Mouse (Mus musculus) c-Kit-positive CD71-negative TER-119-negative erythroid progenitor cells, embryonic 14.5 days (primary cell): ENCODE measurements at regions not wholly inside any gene's neighbourhood (a gene's known extent, or its start where the extent isn't known, plus 50 kb on each side); places are given as distances from the start of the nearest gene placed in this dataset.

ENCODE experiments used
- DNase-seq: peaks from one replicate; pipeline ENCODE4 v3.0.0-alpha.2; 2013; ENCODE audit warnings: low read depth

- no peak for DNase-seq
Observed at GRCm38 (mm10) chr12:110183473-110183872, 95.4 kb upstream of the Dio3 start.

GRCm38 (mm10) chr12:110185399-110185798, 93.5 kb upstream of the Dio3 start:
- DNase-seq: no peak

- DNase-seq: no peak
Observed at GRCm38 (mm10) chr12:110186381-110186780, 92.5 kb upstream of the Dio3 start.

- no peak for DNase-seq
Observed at GRCm38 (mm10) chr12:110186911-110187245, 92.0 kb upstream of the Dio3 start.

- DNase-seq: no peak
Observed at GRCm38 (mm10) chr12:110187246-110188135, 91.4 kb upstream of the Dio3 start.

- no peak for DNase-seq
Observed at GRCm38 (mm10) chr12:110188136-110188631, 90.7 kb upstream of the Dio3 start.

- no peak for DNase-seq
Observed at GRCm38 (mm10) chr12:110188641-110189328, 90.1 kb upstream of the Dio3 start.

- no peak for DNase-seq
Observed at GRCm38 (mm10) chr12:110189329-110189642, 89.6 kb upstream of the Dio3 start.

GRCm38 (mm10) chr12:110192186-110192585, 86.7 kb upstream of the Dio3 start:
- no peak for DNase-seq

- no peak for DNase-seq
Observed at GRCm38 (mm10) chr12:110197366-110197765, 81.5 kb upstream of the Dio3 start.

GRCm38 (mm10) chr12:110200471-110200870, 78.4 kb upstream of the Dio3 start:
- DNase-seq: no peak

- no peak for DNase-seq
Observed at GRCm38 (mm10) chr12:110200887-110201286, 78.0 kb upstream of the Dio3 start.

GRCm38 (mm10) chr12:110203271-110204014, 75.4 kb upstream of the Dio3 start:
- no peak for DNase-seq

- no peak for DNase-seq
Observed at GRCm38 (mm10) chr12:110204246-110204989, 74.5 kb upstream of the Dio3 start.

- DNase-seq: no peak
Observed at GRCm38 (mm10) chr12:110206271-110206670, 72.6 kb upstream of the Dio3 start.

- no peak for DNase-seq
Observed at GRCm38 (mm10) chr12:110206812-110207211, 72.1 kb upstream of the Dio3 start.

GRCm38 (mm10) chr12:110207246-110207852, 71.5 kb upstream of the Dio3 start:
- DNase-seq: no peak

GRCm38 (mm10) chr12:110212716-110213115, 66.2 kb upstream of the Dio3 start:
- DNase-seq: no peak

GRCm38 (mm10) chr12:110214833-110215232, 64.0 kb upstream of the Dio3 start:
- DNase-seq: no peak

GRCm38 (mm10) chr12:110215311-110215710, 63.6 kb upstream of the Dio3 start:
- no peak for DNase-seq

- DNase-seq: no peak
Observed at GRCm38 (mm10) chr12:110219750-110220149, 59.1 kb upstream of the Dio3 start.

- DNase-seq: no peak
Observed at GRCm38 (mm10) chr12:110220516-110220915, 58.4 kb upstream of the Dio3 start.
